Mouse (Mus musculus) heart, postnatal 0 days (tissue): ENCODE measurements around the gene Itgb5.

Source experiments
- CTCF ChIP-seq: IDR thresholded peaks from 2 replicates; pipeline ENCODE4 v1.5.1; 2016; ENCODE audit warnings: antibody characterized with exemption, control low read depth, low read depth
- EP300 ChIP-seq: IDR thresholded peaks from 2 replicates; pipeline ENCODE4 v1.6.1; 2016; ENCODE audit warnings: antibody characterized with exemption, low read depth

GRCm38 (mm10) chr16:33979855-33980254 lies 150.4 kb downstream of the Itgb5 start:
- TF ChIP-seq CTCF (no peak), EP300 (no peak)
